Mouse (Mus musculus) kidney, postnatal 25 days (tissue): Measurements from ENCODE around the gene Olfr1448.
"Not testable (repeated sequence)": the region's sequence is repeated elsewhere in the genome, so short reads cannot be mapped to it uniquely, and the experiment has no call there.

Experiments
- DNase-seq, 2 experiments: peaks; one replicate each; pipeline ENCODE4 v3.0.0; 2021; ENCODE audit warnings: mixed read lengths in 2 of 2

The Olfr1448 gene

DNA sequence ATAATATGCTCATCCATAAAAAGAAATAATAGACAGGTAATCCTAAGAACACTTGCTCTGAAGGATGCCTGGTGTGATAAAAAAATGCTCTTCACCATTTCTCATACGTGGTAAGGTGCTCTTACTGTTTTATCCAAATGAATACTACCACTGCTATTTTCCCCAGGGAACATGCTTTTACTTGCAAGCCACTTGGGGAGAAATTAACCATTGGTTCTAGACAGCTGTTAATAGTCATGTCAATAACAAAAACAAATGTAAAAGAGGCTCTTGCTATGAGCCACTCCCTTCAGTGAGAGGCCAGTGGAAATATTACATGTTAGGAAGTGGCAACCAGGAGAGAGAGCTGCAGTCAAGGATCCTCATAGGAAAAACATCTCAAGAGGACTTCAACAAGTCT is at the start of gene Olfr1448:
Olfr1448 (minus strand) TSS at position 101 of the 400 bp plus-strand sequence.
- no peak for DNase-seq

DNA sequence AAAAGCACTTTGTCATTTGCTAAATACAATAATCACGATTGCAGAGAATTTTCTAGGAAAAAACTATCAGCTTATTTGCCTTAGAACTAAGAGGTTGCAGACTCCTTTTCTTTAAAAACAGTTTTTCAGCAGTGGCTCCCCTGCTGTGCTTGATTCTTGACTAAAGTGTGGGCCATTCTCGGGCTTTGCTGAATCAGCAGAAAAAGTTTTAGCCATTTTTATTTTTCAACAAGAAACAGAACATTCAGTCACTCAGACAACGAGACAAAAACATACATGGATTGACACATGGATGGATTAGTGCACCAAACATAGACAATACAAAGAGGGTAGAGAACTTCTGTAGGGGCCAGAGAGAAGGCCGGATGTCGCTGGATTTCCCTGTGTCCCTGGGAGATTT is 45.9 kb upstream of the Olfr1448 start:
- DNase-seq: not testable (repeated sequence)

DNA sequence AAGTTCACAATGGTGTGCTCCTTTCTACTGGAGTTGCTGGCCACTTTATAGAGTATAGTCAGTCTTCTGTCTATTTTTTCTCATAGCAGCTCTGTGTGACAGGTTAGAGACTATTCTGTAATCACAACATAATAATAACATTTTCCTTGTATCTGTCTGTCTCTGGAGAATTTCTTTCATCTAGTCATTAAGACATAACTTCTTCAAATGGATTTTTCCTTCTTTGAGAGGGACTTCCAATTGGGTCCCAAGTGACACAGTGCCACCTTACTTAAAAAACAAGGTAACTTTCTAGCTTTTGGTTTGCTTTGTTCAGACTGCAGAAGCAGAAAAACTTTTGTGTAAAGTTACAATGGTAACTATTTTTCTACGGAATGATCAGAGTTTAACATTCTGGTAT is 25.7 kb upstream of the Olfr1448 start, which contains the start of gene Olfr1450:
Olfr1450 (plus strand) TSS at position 301 of the 400 bp plus-strand sequence.
- DNase-seq: no peak

DNA sequence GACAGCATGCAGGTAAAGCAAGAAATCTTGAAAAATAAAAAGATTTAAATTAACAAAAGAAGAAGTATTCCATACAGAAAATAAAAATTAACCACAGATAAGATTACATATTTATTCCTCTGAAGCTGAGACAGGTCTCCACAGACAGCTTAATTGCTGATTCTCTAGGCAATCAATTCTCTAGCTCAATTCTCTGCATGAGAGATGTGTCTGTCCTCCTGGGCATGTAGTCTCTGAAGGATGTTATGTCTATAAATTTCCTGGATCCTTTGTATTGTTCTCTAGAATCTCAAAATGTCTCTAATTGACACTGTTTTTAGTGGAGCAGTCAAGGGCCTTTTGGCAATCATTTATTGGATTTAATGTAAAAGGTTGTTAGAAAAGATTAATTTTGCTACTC is 6.3 kb upstream of the Olfr1448 start, which contains the start of gene Olfr1449:
Olfr1449 (plus strand) TSS at position 301 of the 400 bp plus-strand sequence.
- DNase-seq: no peak

DNA sequence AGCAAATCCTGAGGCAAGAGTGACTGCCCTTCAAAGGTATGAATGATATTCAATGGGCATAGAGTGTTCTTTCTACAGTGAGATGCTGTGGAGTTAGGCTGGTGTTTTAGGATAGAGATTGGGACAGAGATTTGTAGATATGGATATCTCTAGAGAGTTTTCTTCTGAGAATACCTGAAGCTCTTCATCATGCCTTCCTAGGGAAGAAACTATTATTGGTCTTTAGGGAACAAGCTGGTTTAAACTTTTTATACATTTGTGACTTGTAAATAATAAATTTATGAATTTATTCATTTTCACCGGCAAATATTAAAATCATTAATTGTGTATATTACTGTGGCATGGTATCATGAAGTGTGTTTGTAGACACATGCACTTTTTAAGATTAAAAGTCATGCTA is 20.6 kb downstream of the Olfr1448 start, which contains the start of gene Olfr1447:
Olfr1447 (minus strand) TSS at position 101 of the 400 bp plus-strand sequence.
- DNase-seq: no peak

DNA sequence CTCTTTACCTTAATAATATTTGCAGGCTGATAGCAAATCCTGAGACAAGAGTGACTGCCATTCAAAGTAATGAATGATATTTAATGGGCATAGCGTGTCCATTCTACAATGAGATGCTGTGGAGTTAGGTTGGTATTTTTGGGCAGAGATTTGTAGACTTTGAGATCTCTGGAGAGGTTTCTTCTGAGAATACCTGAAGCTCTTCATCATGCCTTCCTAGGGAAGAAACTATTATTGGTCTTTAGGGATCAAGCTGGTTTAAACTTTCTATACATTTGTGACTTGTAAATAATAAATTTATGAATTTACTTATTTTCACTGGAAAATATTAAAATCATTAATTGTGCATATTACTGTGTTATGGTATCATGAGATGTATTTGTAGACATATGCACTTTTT is 30.8 kb downstream of the Olfr1448 start, which contains the start of gene Olfr1446:
Olfr1446 (minus strand) TSS at position 101 of the 400 bp plus-strand sequence.
- DNase-seq: no peak

DNA sequence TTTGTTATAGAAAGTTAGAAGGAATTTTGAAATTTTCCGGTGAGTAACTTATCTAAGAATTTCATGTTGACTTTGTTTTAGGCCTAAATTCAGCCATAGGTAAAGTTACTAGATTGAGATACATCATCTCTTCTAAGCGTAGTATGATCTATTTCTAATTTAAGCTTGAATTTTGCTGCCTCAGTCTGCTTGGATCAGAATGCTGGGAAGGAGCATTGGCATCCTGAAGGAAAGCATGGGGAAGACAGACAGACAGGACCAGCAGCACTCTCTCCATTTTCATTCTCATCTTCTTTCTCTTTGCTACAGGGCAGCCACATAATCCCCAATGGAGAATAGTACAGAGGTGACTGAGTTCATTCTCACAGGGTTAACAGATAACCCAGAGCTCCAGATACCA is 40.7 kb downstream of the Olfr1448 start, which contains the start of gene Olfr1445:
Olfr1445 (plus strand) TSS at position 301 of the 400 bp plus-strand sequence.
- no peak for DNase-seq
